Mouse (Mus musculus) limb, embryonic 13.5 days (tissue): ENCODE measurements at regions not wholly inside any gene's neighbourhood (a gene's known extent, or its start where the extent isn't known, plus 50 kb on each side); places are given as distances from the start of the nearest gene placed in this dataset. TPM values are rescaled to one million over a fixed set of nuclear protein-coding genes. Genes with fewer than 3 reads are reported as not detected.

Experiments used
- ATAC-seq: fragments of 200-750 bp; cut with Nextera tagmentation; 2 replicates; pipeline ENCODE4 v1.8.0; 2017; ENCODE audit warnings: low read depth, moderate number of reproducible peaks, moderate TSS enrichment; ENCODE audit not compliant: low FRiP score
- H3K27ac ChIP-seq: fragments of 300-500 bp; sonication (generic); 2 replicates; pipeline ENCODE4 v1.5.1; 2015; ENCODE audit warnings: inconsistent platforms, mild to moderate bottlenecking, moderate library complexity
- H3K27me3 ChIP-seq: fragments of 300-500 bp; sonication (generic); 2 replicates; pipeline ENCODE4 v1.6.1; 2015; ENCODE audit warnings: mild to moderate bottlenecking, inconsistent platforms
- H3K36me3 ChIP-seq: fragments of 300-500 bp; sonication (generic); 2 replicates; pipeline ENCODE4 v1.6.1; 2015; ENCODE audit warnings: inconsistent platforms, mild to moderate bottlenecking, moderate library complexity
- H3K4me1 ChIP-seq: fragments of 300-500 bp; sonication (generic); 2 replicates; pipeline ENCODE4 v1.6.1; 2015; ENCODE audit warnings: inconsistent platforms
- H3K4me2 ChIP-seq: fragments of 300-500 bp; sonication (generic); replicated peaks from 2 replicates; pipeline ENCODE4 v1.6.1; 2015; ENCODE audit warnings: inconsistent platforms, mild to moderate bottlenecking, moderate library complexity
- H3K4me3 ChIP-seq: fragments of 300-500 bp; sonication (generic); 2 replicates; pipeline ENCODE4 v1.5.1; 2015; ENCODE audit warnings: moderate library complexity, mild to moderate bottlenecking, inconsistent platforms
- H3K9ac ChIP-seq: fragments of 300-500 bp; sonication (generic); 2 replicates; pipeline ENCODE4 v1.6.1; 2015; ENCODE audit warnings: mild to moderate bottlenecking, inconsistent platforms
- H3K9me3 ChIP-seq: fragments of 300-500 bp; sonication (generic); 2 replicates; pipeline ENCODE4 v1.6.1; 2016; ENCODE audit warnings: inconsistent platforms
- WGBS: fragments of 180-500 bp; shearing (Covaris S2); methylation state at CpG from one replicate; pipeline ENCODE4 v1.1.7; 2015; 5-methylcytosine and 5-hydroxymethylcytosine counted together
- microRNA-seq: library from miRNA; unstranded; fragments of <30 nt; microRNA quantifications from one replicate; pipeline ENCODE4, GENCODE M21; 2016

DNA sequence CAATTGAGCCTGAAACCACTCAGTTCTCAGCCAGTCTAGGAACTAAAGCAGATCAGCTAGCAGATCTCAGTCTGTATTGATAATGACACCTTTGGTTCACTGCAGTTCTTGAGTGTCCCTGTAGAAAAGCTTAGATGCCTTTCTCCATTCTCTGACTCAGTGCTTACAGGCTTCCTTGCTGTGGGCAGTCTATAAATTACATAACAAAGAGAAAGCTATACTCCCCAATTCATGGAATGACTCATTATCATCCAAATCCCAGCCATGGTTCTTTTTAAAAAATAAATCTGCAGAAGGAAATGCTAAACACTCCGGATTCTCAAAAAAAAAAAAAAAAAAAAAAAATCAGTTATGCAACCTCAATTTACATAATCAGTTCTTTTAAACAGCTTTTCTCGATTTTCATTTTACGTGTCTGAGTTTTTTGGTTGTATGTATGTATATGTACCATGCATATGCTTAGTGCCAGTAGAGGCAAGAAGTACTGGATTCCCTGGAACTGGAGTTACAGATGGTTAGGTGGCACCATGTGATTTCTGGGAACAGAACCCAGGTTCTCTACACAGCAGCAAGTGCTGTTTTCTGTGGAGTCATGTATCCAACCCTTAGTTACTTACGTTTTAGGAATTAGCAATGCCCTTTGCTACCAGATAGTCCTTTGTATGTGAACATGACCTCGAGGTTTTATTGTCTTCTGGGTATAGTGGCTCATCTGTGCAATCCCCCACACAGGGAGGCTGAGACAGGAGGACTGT is 71.5 kb upstream of the Slc39a10 start:
- Histone ChIP-seq H3K27me3 (no peaks in the 10 kb centered on the region), H3K36me3 (no peaks in the 10 kb centered on the region), H3K4me2 (no peak overlapping the region), H3K4me3 (no peak overlapping the region), H3K27ac (no peak overlapping the region), H3K9ac (no peak overlapping the region), H3K4me1 (no peaks in the 10 kb centered on the region), H3K9me3 (no peaks in the 10 kb centered on the region)
- WGBS, result 78% methylated on average over 5 of the region's 5 CpGs
- no peak for ATAC-seq

Small RNA genes lying in the stretch of these regions (microRNA-seq; reads per million reads assigned to microRNA genes)
- gene Mir6350, result not detected
